Mouse (Mus musculus) kidney, postnatal 0 days (tissue): ENCODE results near the gene Ezr. TPM values are rescaled to one million over a fixed set of nuclear protein-coding genes. Genes with fewer than 3 reads are reported as not detected.
"Not testable (repeated sequence)": the region's sequence is repeated elsewhere in the genome, so short reads cannot be mapped to it uniquely, and the experiment has no call there.

Source experiments
- ATAC-seq: fragments of 200-750 bp; cut with Nextera tagmentation; replicated peaks from 2 replicates; pipeline ENCODE4 v1.8.0; 2017; ENCODE audit warnings: low read depth, moderate number of reproducible peaks, moderate TSS enrichment, moderate library complexity; ENCODE audit not compliant: low FRiP score
- DNase-seq: peaks from one replicate; pipeline ENCODE4 v3.0.0-alpha.2; 2016; ENCODE audit warnings: low spot score
- H3K27ac ChIP-seq: fragments of 300-500 bp; sonication (generic); 2 replicates; pipeline ENCODE4 v1.5.1; 2014; ENCODE audit warnings: mild to moderate bottlenecking
- H3K27me3 ChIP-seq: fragments of 300-500 bp; sonication (generic); 2 replicates; pipeline ENCODE4 v1.6.1; 2014; ENCODE audit warnings: low read length, mixed read lengths; ENCODE audit not compliant: insufficient read depth
- H3K36me3 ChIP-seq: fragments of 300-500 bp; sonication (generic); 2 replicates; pipeline ENCODE4 v1.6.1; 2014; ENCODE audit warnings: low read length, mixed read lengths; ENCODE audit not compliant: insufficient read depth
- H3K4me1 ChIP-seq: fragments of 300-500 bp; sonication (generic); replicated peaks from 2 replicates; pipeline ENCODE4 v1.6.1; 2014; ENCODE audit warnings: antibody characterized with exemption, low read length, mixed read lengths; ENCODE audit not compliant: insufficient read depth
- H3K4me2 ChIP-seq: fragments of 300-500 bp; sonication (generic); 2 replicates; pipeline ENCODE4 v1.6.1; 2014; ENCODE audit warnings: mild to moderate bottlenecking, low read length, moderate library complexity, mixed read lengths
- H3K4me3 ChIP-seq: fragments of 300-500 bp; sonication (generic); replicated peaks from 2 replicates; pipeline ENCODE4 v1.5.1; 2014; ENCODE audit warnings: low read depth, low read length
- H3K9ac ChIP-seq: fragments of 300-500 bp; sonication (generic); 2 replicates; pipeline ENCODE4 v1.6.1; 2014; ENCODE audit warnings: low read depth, low read length
- H3K9me3 ChIP-seq: fragments of 300-500 bp; sonication (generic); replicated peaks from 2 replicates; pipeline ENCODE4 v1.6.1; 2016; ENCODE audit warnings: low read length, inconsistent platforms, mixed read lengths
- CTCF ChIP-seq: IDR thresholded peaks from 2 replicates; pipeline ENCODE4 v1.5.1; 2016; ENCODE audit warnings: antibody characterized with exemption, low read depth, mild to moderate bottlenecking, moderate library complexity
- WGBS: fragments of 180-500 bp; shearing (Covaris S2); extraction: QIAGEN DNeasy Blood & Tissue Kit; methylation state at CpG from one replicate; pipeline ENCODE4 v1.1.7; 2014; 5-methylcytosine and 5-hydroxymethylcytosine counted together
- polyA plus RNA-seq: library from polyadenylated mRNA; unstranded; fragments of >200 nt; fragmentation: Nextera tagmentation; extraction: Ambion mirVana; gene quantifications from 2 replicates; pipeline ENCODE4 v1.2.1, GENCODE M21; 2015

Gene Ezr
- polyA plus RNA-seq, 1 experiment from 2014 or later, result 281 TPM

GRCm38 (mm10) chr17:6733322-6733875, 49.2 kb downstream of the Ezr start:
- 0 out of 2 replicates have a peak, but pooled peaks cover 8% of the 10 kb centered on the region for H3K36me3 ChIP-seq
- no peak for DNase-seq
- no peak for ATAC-seq
- H3K4me2 ChIP-seq, result no peak overlapping the region
- H3K9ac ChIP-seq, result no peak overlapping the region
- H3K9me3 ChIP-seq, result no peaks in the 10 kb centered on the region
- H3K4me3 ChIP-seq, result no peak overlapping the region
- H3K4me1 ChIP-seq, result peaks cover 3% of the 10 kb centered on the region; the same call in 1 of the 2 replicates
- no peak for TF ChIP-seq CTCF
- no peaks in the 10 kb centered on the region for H3K27me3 ChIP-seq
- H3K27ac ChIP-seq, result no peak overlapping the region
- 88% methylated on average over 10 of the region's 10 CpGs for WGBS

DNA sequence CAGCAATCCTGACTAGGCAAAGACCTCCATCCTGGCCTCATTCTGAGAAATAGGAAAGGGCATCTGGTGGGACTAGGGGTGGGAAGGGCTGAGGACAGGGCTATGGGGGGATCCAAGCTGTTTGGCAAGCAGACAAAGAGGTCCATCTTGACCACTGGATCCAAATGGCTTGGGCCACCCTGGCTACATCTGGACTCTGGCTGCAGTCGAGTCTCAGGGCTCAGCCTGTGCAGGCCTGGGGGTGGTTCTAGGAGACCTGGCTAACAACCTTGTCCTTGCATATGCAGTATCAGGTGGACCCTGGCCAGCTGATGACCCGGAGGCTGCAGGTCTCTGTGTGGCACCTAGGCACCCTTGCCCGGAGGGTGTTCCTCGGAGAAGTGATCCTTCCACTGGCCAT, 49.9 kb downstream of the Ezr start:
- Histone ChIP-seq H3K9ac (no peak overlapping the region), H3K36me3 (0 out of 2 replicates have a peak, but pooled peaks cover 3% of the 10 kb centered on the region), H3K27me3 (no peaks in the 10 kb centered on the region), H3K4me2 (no peak overlapping the region), H3K9me3 (no peaks in the 10 kb centered on the region), H3K4me1 (peaks cover 3% of the 10 kb centered on the region; the same call in 1 of the 2 replicates), H3K4me3 (no peak overlapping the region), H3K27ac (no peak overlapping the region)
- WGBS, result 94% methylated on average over 4 of the region's 4 CpGs
- ATAC-seq (no peak), DNase-seq (no peak)
- no peak for TF ChIP-seq CTCF

DNA sequence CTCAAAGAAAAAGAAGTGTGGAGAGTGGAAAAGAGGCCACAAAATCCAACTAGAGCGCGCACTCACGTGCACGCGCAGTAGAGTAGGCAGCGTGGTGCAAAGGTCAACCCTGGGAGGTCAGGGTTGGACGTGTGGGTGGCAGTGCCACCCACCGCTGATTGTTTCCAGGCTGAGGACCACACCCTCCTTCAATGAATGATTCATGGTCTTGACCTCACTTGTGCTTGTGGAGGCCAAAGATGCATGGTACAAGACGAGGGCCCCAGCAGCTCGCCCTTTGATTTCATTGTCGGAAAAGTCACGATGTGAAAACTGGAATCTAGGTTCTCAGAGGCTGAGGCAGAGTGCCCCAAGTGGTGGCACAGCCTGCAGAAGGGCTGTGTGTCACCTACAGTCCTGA, 51.0 kb downstream of the Ezr start:
- Histone ChIP-seq H3K9ac (no peak overlapping the region), H3K9me3 (no peaks in the 10 kb centered on the region), H3K27ac (peak overlapping the region; percentile 61), H3K4me2 (no peak overlapping the region), H3K36me3 (no peaks in the 10 kb centered on the region), H3K4me1 (peaks cover 3% of the 10 kb centered on the region; the same call in 1 of the 2 replicates), H3K4me3 (no peak overlapping the region), H3K27me3 (no peaks in the 10 kb centered on the region)
- DNase-seq (no peak), ATAC-seq (peak; percentile 50; the same call in 1 of the 2 replicates)
- WGBS, result 75% methylated on average over 12 of the region's 12 CpGs
- peak; percentile 18; the same call in 1 of the 2 replicates for TF ChIP-seq CTCF

DNA sequence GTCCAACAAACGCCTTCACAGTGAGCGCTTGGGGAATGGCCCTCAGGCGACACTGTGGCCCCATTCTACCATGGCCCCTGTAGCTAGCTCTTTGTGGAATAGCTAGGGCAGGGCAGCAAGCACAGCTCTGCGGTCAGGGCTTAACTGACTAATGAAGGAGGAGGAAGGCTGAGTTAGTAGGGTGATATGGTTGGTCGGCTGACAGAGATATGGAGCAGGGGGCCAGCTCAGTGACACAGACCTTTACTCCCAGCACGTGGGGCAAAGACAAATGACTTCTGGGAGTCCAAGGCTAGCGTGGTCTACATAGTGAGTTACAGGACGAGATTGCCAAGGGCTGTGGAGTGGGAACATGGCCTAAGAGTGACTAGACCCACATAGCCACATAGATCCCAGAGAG, 51.5 kb downstream of the Ezr start:
- 56% methylated on average over 8 of the region's 8 CpGs for WGBS

GRCm38 (mm10) chr17:6729244-6729742, 53.3 kb downstream of the Ezr start:
- H3K27me3 ChIP-seq, result no peaks in the 10 kb centered on the region
- DNase-seq (peak; percentile 14), ATAC-seq (no peak)
- WGBS, result 22% methylated on average over 6 of the region's 6 CpGs
- TF ChIP-seq CTCF, result no peak
- no peaks in the 10 kb centered on the region for H3K36me3 ChIP-seq
- H3K4me1 ChIP-seq, result 0 out of 2 replicates have a peak, but pooled peaks cover 3% of the 10 kb centered on the region
- no peak overlapping the region for H3K4me3 ChIP-seq
- no peak overlapping the region for H3K4me2 ChIP-seq
- H3K9ac ChIP-seq, result no peak overlapping the region
- H3K9me3 ChIP-seq, result no peaks in the 10 kb centered on the region
- peak overlapping the region; percentile 72 for H3K27ac ChIP-seq

More for the DNA sequence above, 51.5 kb downstream of the Ezr start:
- Histone ChIP-seq H3K36me3 (no peaks in the 10 kb centered on the region), H3K4me2 (no peak overlapping the region), H3K27me3 (no peaks in the 10 kb centered on the region), H3K4me1 (peaks cover 3% of the 10 kb centered on the region; the same call in 1 of the 2 replicates), H3K4me3 (no peak overlapping the region), H3K27ac (peak overlapping the region; percentile 61), H3K9ac (no peak overlapping the region), H3K9me3 (no peaks in the 10 kb centered on the region)
- ATAC-seq (no peak), DNase-seq (no peak)
- TF ChIP-seq CTCF, result no peak

GRCm38 (mm10) chr17:6727996-6728610, 54.5 kb downstream of the Ezr start:
- ATAC-seq, result peak; percentile 95
- 78% methylated on average over 12 of the region's 12 CpGs for WGBS
- no peak for TF ChIP-seq CTCF
- H3K4me2 ChIP-seq, result no peak overlapping the region
- H3K27me3 ChIP-seq, result no peaks in the 10 kb centered on the region
- H3K4me3 ChIP-seq, result no peak overlapping the region
- no peaks in the 10 kb centered on the region for H3K9me3 ChIP-seq
- DNase-seq, result peak; percentile 24
- peak overlapping the region; percentile 72 for H3K27ac ChIP-seq
- no peak overlapping the region for H3K9ac ChIP-seq
- no peaks in the 10 kb centered on the region for H3K36me3 ChIP-seq
- H3K4me1 ChIP-seq, result 0 out of 2 replicates have a peak, but pooled peaks cover 3% of the 10 kb centered on the region

- H3K4me2 ChIP-seq, ATAC-seq, DNase-seq, H3K9me3 ChIP-seq, H3K27ac ChIP-seq, H3K27me3 ChIP-seq, H3K4me1 ChIP-seq, H3K36me3 ChIP-seq, H3K9ac ChIP-seq, H3K4me3 ChIP-seq: not testable (repeated sequence)
- WGBS, result 72% methylated on average over 7 of the region's 8 CpGs
Measured at GRCm38 (mm10) chr17:6713944-6714343, 68.6 kb downstream of the Ezr start.

DNA sequence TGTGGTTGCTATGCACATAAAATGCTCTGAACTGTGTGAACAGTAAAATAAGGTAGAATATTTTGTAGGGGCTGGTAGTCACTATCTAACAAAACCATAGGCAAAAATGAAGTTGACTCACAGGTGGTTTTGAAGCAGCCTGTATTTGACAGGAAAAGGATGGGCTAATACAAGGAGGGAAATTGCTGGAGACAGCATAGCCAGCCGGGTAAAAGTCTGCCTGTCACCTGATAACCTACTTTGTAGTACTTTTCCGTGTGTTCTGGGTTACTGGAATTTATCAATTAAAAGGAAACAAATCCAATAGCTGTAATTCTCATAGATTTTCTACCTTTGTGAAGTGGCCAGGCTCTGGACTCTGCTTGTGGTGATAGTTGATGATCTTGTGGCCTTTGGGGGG, 69.1 kb downstream of the Ezr start:
- DNase-seq, H3K36me3 ChIP-seq, ATAC-seq, H3K4me3 ChIP-seq, H3K4me1 ChIP-seq, H3K27ac ChIP-seq, H3K27me3 ChIP-seq, H3K4me2 ChIP-seq, H3K9me3 ChIP-seq, H3K9ac ChIP-seq: not testable (repeated sequence)
- WGBS, result 54% methylated on average over 2 of the region's 2 CpGs

DNA sequence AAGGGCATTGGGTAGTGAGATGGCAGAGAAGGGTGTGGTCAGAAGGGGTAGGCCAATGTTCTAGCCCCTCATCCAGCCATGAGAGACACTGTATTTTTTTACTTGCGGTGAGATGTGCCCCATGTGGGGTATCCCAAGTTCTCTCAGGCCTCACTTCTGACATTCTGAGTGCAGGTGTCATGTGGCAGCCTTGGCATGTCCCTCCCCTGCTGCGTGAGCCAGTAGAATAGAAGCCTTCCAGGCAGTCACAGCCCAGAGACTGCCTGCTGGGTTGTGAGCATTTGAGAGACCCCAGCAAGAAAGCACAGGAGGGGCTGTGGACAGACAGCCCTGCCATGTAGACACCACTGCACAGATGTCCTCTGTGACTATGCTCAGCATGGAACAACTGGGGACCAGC, 74.4 kb downstream of the Ezr start:
- not testable (repeated sequence) for H3K4me2 ChIP-seq, H3K36me3 ChIP-seq, H3K27me3 ChIP-seq, H3K4me1 ChIP-seq, H3K27ac ChIP-seq, ATAC-seq, H3K9ac ChIP-seq, H3K4me3 ChIP-seq, DNase-seq, H3K9me3 ChIP-seq
- 95% methylated on average over 2 of the region's 2 CpGs for WGBS
